Mouse (Mus musculus): ENCODE measurements around the gene Hdac10.

DNA sequence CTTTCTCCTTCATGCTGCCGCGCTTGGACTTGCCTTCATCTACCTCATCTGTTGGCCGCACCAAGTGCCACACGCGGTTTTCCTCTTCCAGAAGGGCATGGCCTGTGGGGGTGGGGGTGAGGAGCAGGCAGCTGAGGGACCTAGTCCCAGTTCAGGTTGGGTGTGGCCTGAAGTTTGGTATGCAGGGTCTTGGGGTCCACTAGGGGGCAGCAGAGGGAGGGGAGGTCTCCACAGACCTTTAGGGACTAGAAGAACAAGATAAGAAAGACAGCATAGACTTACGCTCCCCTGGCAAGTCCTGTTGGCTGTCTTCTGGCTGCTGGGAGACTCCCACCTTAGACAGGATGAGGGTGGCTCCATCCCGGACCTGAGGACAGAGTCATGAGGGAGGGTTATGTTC lies 29.5 kb upstream of the Hdac10 start:
- no peak for TF ChIP-seq POLR2A (IDR thresholded peaks at IDR 0.05; ENCODE audit: borderline replicate concordance, extremely low read depth, low read depth, low read length)
- peak; percentile 77 for TF ChIP-seq CTCF (IDR thresholded peaks at IDR 0.05; ENCODE audit: insufficient read depth, low read length)
